Mouse (Mus musculus): ENCODE results near the gene Cnst. TPM values are rescaled to one million over a fixed set of nuclear protein-coding genes. Genes with fewer than 3 reads are reported as not detected.
"Not testable (repeated sequence)": the region's sequence is repeated elsewhere in the genome, so short reads cannot be mapped to it uniquely, and the experiment has no call there.

Gene Cnst
- polyA plus RNA-seq, 1 experiment from 2014 or later: 22.6 TPM

DNA sequence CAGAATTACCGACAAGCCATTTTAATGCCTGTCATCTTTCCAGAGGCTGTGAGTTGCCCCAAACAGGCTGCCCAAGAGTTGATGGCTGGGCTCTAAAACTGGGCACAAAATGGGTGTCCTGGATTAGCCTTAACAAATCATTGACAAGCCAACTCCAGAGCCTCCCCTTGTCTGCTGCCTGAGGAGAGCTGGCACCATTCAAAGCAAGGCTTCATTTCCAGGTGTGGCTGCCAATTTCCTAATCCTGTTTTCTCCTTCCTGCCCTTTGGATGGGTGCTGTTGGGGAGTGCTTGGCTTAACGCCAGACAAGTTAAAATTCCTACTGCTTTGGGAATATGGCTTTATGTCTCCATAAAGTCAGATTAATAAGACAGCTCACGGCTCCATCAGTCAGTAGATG, 98.0 kb downstream of the Cnst start:
- Histone ChIP-seq H3K4me3 (ENCODE audit: low read depth, low read length) (no peak overlapping the region), H3K27me3 (ENCODE audit: control insufficient read depth, insufficient read depth, low read length) (no peaks in the 10 kb centered on the region), H3K9me3 (ENCODE audit: control insufficient read depth, low read length) (no peaks in the 10 kb centered on the region), H3K4me1 (ENCODE audit: control insufficient read depth, insufficient read depth, low read length) (no peaks in the 10 kb centered on the region; the same call in 1 of the 2 replicates), H3K36me3 (ENCODE audit: control insufficient read depth, insufficient read depth, low read length) (no peaks in the 10 kb centered on the region), H3K27ac (ENCODE audit: low read depth, low read length) (no peak overlapping the region), H3K4me2 (no peak overlapping the region), H3K9ac (ENCODE audit: low read length) (no peak overlapping the region)
- ATAC-seq (ENCODE audit: low FRiP score) (no peak), DNase-seq (ENCODE audit: low spot score, missing footprints) (no peak)
- WGBS: 84% methylated on average over 3 of the region's 3 CpGs

GRCm38 (mm10) chr1:179645101-179645979, 99.2 kb downstream of the Cnst start:
- WGBS: 63% methylated on average over 13 of the region's 13 CpGs
- peak; percentile 98 for DNase-seq (ENCODE audit: low spot score, missing footprints)
- H3K4me3 ChIP-seq (ENCODE audit: low read depth, low read length): no peak overlapping the region
- no peak overlapping the region for H3K27ac ChIP-seq (ENCODE audit: low read depth, low read length)
- no peaks in the 10 kb centered on the region; the same call in 1 of the 2 replicates for H3K4me1 ChIP-seq (ENCODE audit: control insufficient read depth, insufficient read depth, low read length)
- no peak overlapping the region for H3K9ac ChIP-seq (ENCODE audit: low read length)
- no peak overlapping the region for H3K4me2 ChIP-seq
- peak; percentile 85 for ATAC-seq (ENCODE audit: low FRiP score)
- no peaks in the 10 kb centered on the region for H3K9me3 ChIP-seq (ENCODE audit: control insufficient read depth, low read length)
- no peaks in the 10 kb centered on the region for H3K27me3 ChIP-seq (ENCODE audit: control insufficient read depth, insufficient read depth, low read length)
- H3K36me3 ChIP-seq (ENCODE audit: control insufficient read depth, insufficient read depth, low read length): no peaks in the 10 kb centered on the region

- Histone ChIP-seq H3K9me3 (ENCODE audit: control insufficient read depth, low read length) (no peaks in the 10 kb centered on the region), H3K27me3 (ENCODE audit: control insufficient read depth, insufficient read depth, low read length) (no peaks in the 10 kb centered on the region), H3K4me3 (ENCODE audit: low read depth, low read length) (no peak overlapping the region), H3K27ac (ENCODE audit: low read depth, low read length) (no peak overlapping the region), H3K4me2 (no peak overlapping the region), H3K36me3 (ENCODE audit: control insufficient read depth, insufficient read depth, low read length) (no peaks in the 10 kb centered on the region), H3K4me1 (ENCODE audit: control insufficient read depth, insufficient read depth, low read length) (no peaks in the 10 kb centered on the region; the same call in 1 of the 2 replicates), H3K9ac (ENCODE audit: low read length) (no peak overlapping the region)
- DNase-seq (ENCODE audit: low spot score, missing footprints) (no peak), ATAC-seq (ENCODE audit: low FRiP score) (no peak)
- WGBS: 18% methylated on average over 4 of the region's 4 CpGs
Observed at GRCm38 (mm10) chr1:179645980-179646268, 99.8 kb downstream of the Cnst start.

DNA sequence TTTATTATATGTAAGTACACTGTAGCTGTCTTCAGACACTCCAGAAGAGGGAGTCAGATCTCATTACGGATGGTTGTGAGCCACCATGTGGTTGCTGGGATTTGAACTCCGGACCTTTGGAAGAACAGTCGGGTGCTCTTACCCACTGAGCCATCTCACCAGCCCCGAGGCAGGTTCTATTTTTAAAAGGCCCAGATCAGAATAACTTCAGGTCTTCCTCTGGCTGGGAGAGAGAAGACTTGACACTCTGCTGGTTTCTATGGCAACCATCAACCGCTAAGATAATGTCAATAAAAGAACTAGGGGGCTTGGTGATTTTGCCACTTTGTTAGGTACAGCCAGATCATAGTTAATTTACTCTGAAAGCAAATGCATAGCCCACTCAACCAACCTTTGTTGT, 102.5 kb downstream of the Cnst start:
- H3K4me2 ChIP-seq; ATAC-seq (ENCODE audit: low FRiP score); H3K36me3 ChIP-seq (ENCODE audit: control insufficient read depth, insufficient read depth, low read length); H3K4me1 ChIP-seq (ENCODE audit: control insufficient read depth, insufficient read depth, low read length); DNase-seq (ENCODE audit: low spot score, missing footprints); H3K9ac ChIP-seq (ENCODE audit: low read length); H3K9me3 ChIP-seq (ENCODE audit: control insufficient read depth, low read length); H3K4me3 ChIP-seq (ENCODE audit: low read depth, low read length); H3K27ac ChIP-seq (ENCODE audit: low read depth, low read length); H3K27me3 ChIP-seq (ENCODE audit: control insufficient read depth, insufficient read depth, low read length): not testable (repeated sequence)
- WGBS: 73% methylated on average over 4 of the region's 5 CpGs

GRCm38 (mm10) chr1:179649324-179649723, 103.2 kb downstream of the Cnst start:
- H3K9me3 ChIP-seq (ENCODE audit: control insufficient read depth, low read length): no peaks in the 10 kb centered on the region
- no peak overlapping the region for H3K27ac ChIP-seq (ENCODE audit: low read depth, low read length)
- no peak for ATAC-seq (ENCODE audit: low FRiP score)
- no peaks in the 10 kb centered on the region for H3K36me3 ChIP-seq (ENCODE audit: control insufficient read depth, insufficient read depth, low read length)
- H3K4me1 ChIP-seq (ENCODE audit: control insufficient read depth, insufficient read depth, low read length): no peaks in the 10 kb centered on the region; the same call in 1 of the 2 replicates
- H3K27me3 ChIP-seq (ENCODE audit: control insufficient read depth, insufficient read depth, low read length): no peaks in the 10 kb centered on the region
- no peak overlapping the region for H3K9ac ChIP-seq (ENCODE audit: low read length)
- WGBS: 82% methylated on average over 3 of the region's 3 CpGs
- H3K4me2 ChIP-seq: no peak overlapping the region
- DNase-seq (ENCODE audit: low spot score, missing footprints): no peak
- no peak overlapping the region for H3K4me3 ChIP-seq (ENCODE audit: low read depth, low read length)

GRCm38 (mm10) chr1:179650284-179650683, 104.1 kb downstream of the Cnst start:
- WGBS: 79% methylated on average over 4 of the region's 4 CpGs
- Histone ChIP-seq H3K27ac (ENCODE audit: low read depth, low read length) (no peak overlapping the region), H3K9ac (ENCODE audit: low read length) (no peak overlapping the region), H3K4me3 (ENCODE audit: low read depth, low read length) (no peak overlapping the region), H3K4me1 (ENCODE audit: control insufficient read depth, insufficient read depth, low read length) (no peaks in the 10 kb centered on the region; the same call in 1 of the 2 replicates), H3K9me3 (ENCODE audit: control insufficient read depth, low read length) (no peaks in the 10 kb centered on the region), H3K36me3 (ENCODE audit: control insufficient read depth, insufficient read depth, low read length) (no peaks in the 10 kb centered on the region), H3K4me2 (no peak overlapping the region), H3K27me3 (ENCODE audit: control insufficient read depth, insufficient read depth, low read length) (no peaks in the 10 kb centered on the region)
- ATAC-seq (ENCODE audit: low FRiP score): no peak
- DNase-seq (ENCODE audit: low spot score, missing footprints): no peak

DNA sequence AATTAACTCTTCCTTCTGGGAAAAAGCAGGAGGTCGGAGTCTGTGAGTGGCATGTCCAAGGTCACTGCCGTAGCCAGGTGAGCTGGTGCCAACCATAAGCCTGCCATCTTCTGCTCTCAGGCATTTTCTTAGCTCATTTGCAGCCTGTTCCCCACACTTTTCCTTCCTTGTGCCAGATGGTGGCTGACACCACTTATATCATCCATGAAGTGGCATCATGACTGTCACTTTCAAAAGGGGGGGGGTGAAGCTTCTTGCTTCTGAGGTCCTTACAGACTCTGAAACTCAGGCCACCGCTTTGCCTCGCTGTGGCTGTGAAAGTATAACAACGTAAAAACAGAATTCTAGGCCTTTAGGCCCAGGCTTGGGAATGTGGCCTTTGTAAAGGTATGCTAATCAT, 105.1 kb downstream of the Cnst start:
- no peak for DNase-seq (ENCODE audit: low spot score, missing footprints)
- no peak overlapping the region for H3K4me2 ChIP-seq
- H3K27ac ChIP-seq (ENCODE audit: low read depth, low read length): no peak overlapping the region
- H3K9me3 ChIP-seq (ENCODE audit: control insufficient read depth, low read length): no peaks in the 10 kb centered on the region
- H3K4me3 ChIP-seq (ENCODE audit: low read depth, low read length): no peak overlapping the region
- 84% methylated on average over 5 of the region's 5 CpGs for WGBS
- ATAC-seq (ENCODE audit: low FRiP score): no peak
- no peaks in the 10 kb centered on the region for H3K36me3 ChIP-seq (ENCODE audit: control insufficient read depth, insufficient read depth, low read length)
- no peaks in the 10 kb centered on the region for H3K27me3 ChIP-seq (ENCODE audit: control insufficient read depth, insufficient read depth, low read length)
- no peaks in the 10 kb centered on the region for H3K4me1 ChIP-seq (ENCODE audit: control insufficient read depth, insufficient read depth, low read length)
- no peak overlapping the region for H3K9ac ChIP-seq (ENCODE audit: low read length)

DNA sequence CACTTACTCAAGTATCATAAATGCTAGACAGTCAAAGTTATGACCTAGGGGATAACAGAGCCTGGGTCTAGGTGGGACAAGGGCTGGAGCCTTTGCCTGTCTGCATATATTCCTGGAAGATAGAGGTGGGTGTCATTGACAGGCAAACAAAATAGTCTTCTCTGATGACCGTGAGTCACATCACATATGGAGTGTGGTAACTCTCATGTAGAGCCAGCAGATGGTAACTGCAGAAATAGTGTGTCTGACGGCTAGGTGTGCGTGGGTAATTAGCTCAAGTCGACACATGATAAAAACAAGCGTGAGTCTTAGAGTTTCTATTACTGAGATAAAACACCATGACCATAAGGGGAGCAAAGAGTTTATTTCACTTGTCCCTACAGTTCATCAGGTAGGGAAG, 116.9 kb downstream of the Cnst start:
- no peaks in the 10 kb centered on the region for H3K36me3 ChIP-seq (ENCODE audit: control insufficient read depth, insufficient read depth, low read length)
- H3K27ac ChIP-seq (ENCODE audit: low read depth, low read length): no peak overlapping the region
- no peak overlapping the region for H3K9ac ChIP-seq (ENCODE audit: low read length)
- WGBS: 94% methylated on average over 5 of the region's 5 CpGs
- ATAC-seq (ENCODE audit: low FRiP score) (no peak), DNase-seq (ENCODE audit: low spot score, missing footprints) (no peak)
- H3K27me3 ChIP-seq (ENCODE audit: control insufficient read depth, insufficient read depth, low read length): no peaks in the 10 kb centered on the region
- 0 out of 2 replicates have a peak, but pooled peaks cover 2% of the 10 kb centered on the region for H3K4me1 ChIP-seq (ENCODE audit: control insufficient read depth, insufficient read depth, low read length)
- H3K4me2 ChIP-seq: no peak overlapping the region
- no peak overlapping the region for H3K4me3 ChIP-seq (ENCODE audit: low read depth, low read length)
- no peaks in the 10 kb centered on the region for H3K9me3 ChIP-seq (ENCODE audit: control insufficient read depth, low read length)

GRCm38 (mm10) chr1:179664309-179664930, 118.2 kb downstream of the Cnst start:
- no peaks in the 10 kb centered on the region for H3K36me3 ChIP-seq (ENCODE audit: control insufficient read depth, insufficient read depth, low read length)
- WGBS: 52% methylated on average over 4 of the region's 4 CpGs
- H3K4me2 ChIP-seq: no peak overlapping the region
- no peaks in the 10 kb centered on the region for H3K27me3 ChIP-seq (ENCODE audit: control insufficient read depth, insufficient read depth, low read length)
- DNase-seq (ENCODE audit: low spot score, missing footprints): peak; percentile 80
- peaks cover 5% of the 10 kb centered on the region; the same call in 1 of the 2 replicates for H3K4me1 ChIP-seq (ENCODE audit: control insufficient read depth, insufficient read depth, low read length)
- no peak overlapping the region for H3K27ac ChIP-seq (ENCODE audit: low read depth, low read length)
- H3K4me3 ChIP-seq (ENCODE audit: low read depth, low read length): no peak overlapping the region
- H3K9ac ChIP-seq (ENCODE audit: low read length): no peak overlapping the region
- ATAC-seq (ENCODE audit: low FRiP score): no peak
- no peaks in the 10 kb centered on the region for H3K9me3 ChIP-seq (ENCODE audit: control insufficient read depth, low read length)

Measured in midbrain, embryonic 11.5 days (tissue).